Mouse (Mus musculus) 416B (cell line): ENCODE data around the gene Thbs2.

ENCODE experiments used
- DNase-seq: peaks from one replicate; pipeline ENCODE4 v3.0.0; 2011; ENCODE audit warnings: low read depth

Gene Thbs2

DNA sequence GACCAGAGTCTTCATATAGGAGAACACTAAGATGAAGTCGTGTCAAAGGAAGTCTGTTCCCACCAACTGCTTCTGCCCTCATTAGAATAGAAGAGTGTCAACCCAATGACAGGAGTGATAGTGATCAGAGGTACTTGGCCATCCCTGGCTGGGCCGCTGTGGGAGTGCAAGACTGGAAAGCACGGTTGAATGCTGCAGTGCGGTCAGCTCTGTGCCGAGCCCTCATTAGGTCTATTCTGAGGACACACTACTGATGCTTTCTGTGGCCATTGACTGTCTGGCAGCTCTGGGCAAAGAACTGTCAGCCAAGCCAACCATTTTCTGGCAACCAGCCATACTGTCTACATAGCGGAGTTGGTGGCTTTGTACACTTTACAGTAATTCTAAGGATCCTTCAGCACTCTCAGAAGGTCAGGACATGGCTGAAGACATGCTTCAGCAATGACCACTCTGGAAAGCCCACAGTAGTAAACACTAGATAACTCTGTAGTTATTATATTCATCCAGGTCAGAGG lies 2.3 kb upstream of the Thbs2 start:
- DNase-seq, result no peak

DNA sequence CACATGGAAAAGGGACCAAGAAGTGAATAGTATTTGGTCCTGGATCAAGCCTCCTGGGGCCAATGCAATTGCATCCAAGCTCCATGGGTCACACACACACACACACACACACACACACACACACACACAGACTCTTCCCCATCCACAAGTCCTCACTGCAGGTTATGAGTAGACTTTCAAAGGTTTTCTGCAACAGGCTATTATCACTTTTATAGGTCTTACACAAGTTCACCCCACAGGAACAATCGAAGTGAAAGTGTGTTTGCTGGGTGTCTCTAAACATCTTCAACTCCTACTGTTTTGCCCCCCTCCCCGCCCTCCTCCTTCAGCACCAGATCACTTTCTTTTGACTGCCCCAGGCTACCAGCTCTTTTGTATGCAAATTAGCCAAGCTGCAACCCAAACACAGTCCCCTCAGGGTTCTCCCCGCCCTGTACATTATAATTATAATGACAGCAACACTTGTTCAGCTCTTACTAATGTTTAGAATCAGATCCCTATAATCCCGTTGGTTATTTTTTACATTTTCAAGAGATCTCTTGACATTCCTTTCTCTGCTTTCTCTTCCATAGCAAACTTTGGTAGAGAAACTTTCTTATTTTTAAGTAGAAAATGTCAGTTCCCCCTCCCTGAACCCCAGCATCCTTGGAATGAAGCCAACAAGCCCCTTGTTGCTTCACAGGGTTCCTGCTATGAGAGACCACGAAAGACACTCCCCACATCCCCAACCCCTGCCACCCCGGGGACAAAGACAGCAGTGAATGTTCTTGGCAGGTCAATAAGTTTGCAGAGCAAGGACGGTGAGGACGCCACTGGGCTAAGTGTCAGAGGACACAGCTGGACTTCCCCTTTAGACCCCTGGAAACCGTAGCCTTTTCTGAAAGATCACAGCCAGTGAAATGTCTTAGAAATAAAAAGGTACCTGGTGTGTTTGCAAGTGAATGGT lies 714 bp downstream of the Thbs2 start:
- no peak for DNase-seq

DNA sequence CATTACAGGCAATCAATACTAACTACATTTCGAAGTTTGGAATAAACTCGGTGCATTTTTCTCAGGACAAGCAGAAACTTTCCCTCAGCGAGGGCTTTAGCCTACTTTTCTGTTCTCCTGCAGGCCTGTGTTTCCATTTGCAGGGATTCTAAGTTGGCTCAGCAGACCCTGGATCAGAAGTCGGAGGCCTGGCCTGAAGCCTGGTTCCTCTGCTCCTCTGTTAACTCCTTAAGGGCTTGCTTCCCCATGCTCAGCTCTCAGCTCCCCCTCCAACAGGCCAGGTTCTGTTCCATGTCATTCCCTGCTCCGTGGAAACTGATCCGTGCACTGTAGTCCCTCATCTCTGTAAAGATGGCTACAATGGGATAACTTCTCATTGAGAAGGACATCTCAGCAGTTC lies 2.1 kb downstream of the Thbs2 start:
- no peak for DNase-seq

DNA sequence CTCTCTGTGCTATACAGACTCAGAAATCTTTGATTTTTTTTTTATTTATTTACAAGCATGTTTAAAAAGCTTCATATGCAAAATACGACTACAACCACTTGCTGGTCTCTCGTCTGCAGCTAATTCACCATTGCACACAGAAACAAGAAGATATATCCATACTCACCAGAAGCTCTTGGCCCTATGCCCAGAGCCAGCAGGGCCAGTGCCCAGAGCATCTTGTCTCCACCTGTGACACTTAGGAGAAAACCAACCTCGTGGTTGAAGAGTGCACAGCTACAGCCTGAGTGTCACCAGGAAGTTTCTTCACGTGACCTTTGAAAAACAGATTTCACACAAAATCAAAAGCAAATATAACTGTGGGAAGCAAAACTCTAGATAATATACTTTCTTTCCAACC lies 2.8 kb downstream of the Thbs2 start:
- DNase-seq, result no peak

DNA sequence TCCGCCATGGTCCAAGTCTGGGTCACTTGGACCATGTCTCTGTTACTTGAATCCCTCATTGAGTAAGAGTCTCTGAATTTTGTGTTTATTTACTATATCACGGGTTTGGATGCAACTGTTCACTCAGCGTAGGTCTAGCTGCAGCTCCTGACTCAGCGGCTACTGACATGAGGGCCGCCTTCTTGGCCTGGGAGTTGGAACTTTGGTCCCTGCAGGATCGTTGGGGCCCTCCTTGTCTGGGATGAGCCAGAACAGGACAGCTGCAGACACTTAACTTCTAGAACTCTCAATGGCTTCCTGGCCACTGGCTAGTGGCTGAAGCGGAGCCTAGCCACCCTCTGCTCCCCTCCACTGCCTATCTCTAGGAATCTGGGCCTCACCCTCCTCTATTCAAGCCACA lies 11.2 kb downstream of the Thbs2 start:
- DNase-seq, result no peak

DNA sequence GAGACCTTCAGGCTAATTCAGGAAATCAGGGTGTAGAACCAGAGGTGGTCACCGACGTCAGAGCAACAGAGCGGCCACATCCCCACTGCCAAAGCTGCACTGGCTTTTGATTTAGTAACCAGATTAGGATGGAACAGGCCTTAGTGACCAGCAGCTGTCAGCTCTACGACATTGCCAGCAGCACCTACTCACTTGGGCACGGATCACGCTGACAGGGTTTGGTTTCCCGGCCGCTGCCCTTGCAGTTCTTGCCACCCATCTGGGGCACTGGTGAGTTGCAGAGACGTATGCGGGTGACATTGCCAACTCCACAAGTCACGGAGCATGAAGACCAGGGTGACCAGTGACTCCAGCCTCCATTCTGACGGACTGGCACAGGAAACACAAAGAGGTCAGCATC lies 13.0 kb downstream of the Thbs2 start:
- DNase-seq, result no peak

DNA sequence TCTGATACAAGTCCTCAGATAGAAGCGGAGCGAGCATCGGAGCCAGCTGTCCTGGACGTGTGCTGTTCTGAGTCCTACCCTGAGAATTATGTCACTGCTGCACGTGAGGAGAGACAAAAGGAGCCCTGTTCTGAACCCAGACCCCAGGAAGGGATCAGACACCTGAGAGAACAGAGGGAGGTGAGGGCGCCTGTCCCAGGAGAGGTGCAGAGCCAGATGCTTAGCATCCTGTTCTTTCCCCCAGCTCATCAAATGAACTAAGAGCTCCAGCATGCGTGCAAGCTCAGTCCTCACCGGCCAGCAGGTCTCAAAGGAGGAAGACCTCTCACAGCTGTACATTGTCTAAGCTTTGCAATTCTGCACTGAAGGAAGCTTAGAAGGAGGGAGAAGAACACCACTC lies 16.8 kb downstream of the Thbs2 start:
- DNase-seq, result no peak

DNA sequence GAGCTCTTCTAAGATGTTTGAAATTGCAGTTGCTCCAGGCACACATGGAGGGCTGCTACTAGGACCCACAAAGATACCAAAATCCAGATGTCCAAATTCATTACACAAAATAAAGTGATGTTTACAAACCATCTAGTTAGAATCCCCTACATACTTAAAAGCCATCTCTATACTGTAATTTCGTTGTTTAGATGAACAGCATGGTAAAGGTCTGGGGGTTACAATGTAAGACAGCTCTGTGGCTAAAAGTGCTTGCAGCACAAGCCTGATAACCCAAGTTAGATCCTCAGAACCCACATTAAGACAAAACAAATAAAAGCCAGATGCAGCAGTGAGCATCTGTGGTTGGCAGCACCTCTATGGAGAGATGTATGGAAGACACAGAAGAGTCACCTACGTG lies 18.5 kb downstream of the Thbs2 start:
- no peak for DNase-seq

DNA sequence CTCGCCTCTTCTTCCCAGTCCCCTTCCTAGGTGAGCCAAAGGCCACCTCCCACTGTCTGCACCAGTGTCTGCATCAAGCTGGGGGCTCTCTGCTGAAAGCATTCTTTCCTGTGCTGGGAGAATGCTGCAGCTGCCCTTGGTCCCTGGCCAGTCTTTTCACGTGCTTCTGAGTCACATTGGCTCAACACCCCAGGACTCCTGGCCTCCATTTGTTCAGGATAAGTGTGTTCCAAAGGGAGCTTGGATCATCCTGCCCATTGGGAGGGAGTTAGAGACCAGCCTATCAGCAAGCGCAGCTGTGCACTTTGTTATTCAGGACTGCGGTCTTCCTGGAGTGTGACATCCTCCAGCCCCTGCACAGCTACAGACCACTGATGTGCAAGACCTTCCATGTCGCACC lies 21.6 kb downstream of the Thbs2 start:
- no peak for DNase-seq

DNA sequence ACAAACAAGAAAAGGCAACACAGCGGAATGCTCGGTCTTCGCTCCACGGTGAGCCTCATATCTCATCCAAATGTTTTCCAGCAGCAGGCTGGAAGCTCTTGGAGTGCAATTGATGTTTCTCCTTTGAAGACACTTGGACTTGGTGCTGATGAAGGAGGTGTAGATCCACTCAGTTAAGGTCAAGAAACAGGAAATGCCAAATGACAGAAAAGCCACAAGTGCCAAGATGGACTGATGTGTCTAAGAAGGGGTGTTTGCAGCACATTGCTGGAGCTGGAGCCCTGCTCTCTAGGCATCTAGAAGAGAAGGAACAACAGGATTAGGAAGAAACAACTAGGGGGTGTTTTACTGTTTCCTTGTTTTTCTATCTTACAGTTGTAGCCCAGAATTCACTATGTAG lies 26.8 kb downstream of the Thbs2 start:
- no peak for DNase-seq

DNA sequence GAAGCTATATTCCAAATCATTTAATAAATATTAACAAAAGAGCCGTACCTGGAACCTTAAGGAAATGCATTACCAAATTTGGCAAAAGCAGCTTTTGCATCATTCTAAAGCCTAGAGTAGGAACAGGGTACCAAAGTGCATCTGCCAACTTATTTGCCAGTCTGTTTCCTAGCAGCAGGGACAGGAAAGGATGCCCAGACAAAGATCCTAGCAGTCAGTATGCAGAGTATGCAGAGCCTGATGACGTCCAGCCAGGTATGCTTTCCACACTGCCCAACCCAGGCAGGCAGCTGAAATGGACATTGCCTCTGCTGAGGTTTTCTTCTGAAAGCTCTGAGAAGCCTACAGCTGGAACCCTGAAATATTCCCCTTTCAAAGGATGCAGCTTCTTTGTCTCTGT lies 27.6 kb downstream of the Thbs2 start:
- no peak for DNase-seq

DNA sequence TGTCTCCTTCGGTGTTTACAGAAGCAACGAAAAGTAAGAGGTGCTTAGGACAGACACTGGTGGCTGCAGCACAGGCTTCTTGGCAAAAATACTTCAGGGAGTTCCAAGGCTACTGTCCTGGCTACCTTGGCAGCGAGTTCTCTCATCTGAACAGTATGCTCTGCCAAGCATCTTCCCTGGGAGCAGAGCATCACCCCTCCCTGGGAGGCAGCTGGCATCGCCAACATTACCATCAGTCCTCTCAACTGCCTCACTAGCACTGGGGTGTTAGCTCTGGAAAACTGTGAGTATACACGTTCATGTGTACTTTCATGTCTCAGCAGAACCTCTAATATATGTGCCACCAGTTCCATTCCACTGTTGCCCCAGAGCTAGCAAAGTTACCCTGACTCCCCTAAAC lies 30.7 kb downstream of the Thbs2 start:
- DNase-seq, result no peak

DNA sequence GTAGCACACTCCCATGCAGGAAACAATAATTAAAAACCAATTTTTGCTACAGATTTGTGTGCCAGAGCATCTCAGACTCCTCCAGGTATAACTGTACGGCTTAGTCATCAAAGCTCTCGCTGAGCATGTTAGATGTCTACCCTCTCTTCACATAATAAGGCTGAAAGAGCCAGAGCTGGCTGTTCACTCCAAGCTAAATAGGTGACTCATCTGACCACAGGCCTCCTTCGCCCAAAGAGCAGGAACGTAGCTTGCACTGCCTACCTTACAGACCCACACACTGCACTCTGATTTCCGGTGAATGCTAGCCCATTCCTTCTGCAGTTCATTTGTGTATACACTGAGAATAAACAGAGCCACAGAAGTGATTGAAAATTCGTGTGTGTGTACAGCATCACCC lies 31.6 kb downstream of the Thbs2 start:
- no peak for DNase-seq

DNA sequence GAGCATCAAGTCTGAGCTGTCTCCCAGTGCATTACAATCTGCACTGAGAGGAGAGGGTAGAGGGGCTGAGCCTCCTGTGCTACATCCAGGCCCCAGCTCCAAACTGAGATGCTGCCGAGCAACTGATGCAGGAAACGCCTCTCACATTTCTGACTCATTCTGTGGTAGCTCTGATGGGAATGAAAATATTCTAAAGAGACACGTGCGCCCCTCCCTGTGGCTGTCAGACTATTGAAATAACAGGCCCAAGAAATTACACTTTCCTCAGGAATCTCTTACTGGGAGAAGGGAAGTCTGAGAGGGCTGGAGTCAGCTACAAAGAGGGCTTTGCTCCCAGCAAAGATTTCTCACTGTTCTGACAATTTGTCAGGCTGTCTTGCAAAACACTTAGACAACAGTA lies 34.3 kb downstream of the Thbs2 start:
- no peak for DNase-seq

DNA sequence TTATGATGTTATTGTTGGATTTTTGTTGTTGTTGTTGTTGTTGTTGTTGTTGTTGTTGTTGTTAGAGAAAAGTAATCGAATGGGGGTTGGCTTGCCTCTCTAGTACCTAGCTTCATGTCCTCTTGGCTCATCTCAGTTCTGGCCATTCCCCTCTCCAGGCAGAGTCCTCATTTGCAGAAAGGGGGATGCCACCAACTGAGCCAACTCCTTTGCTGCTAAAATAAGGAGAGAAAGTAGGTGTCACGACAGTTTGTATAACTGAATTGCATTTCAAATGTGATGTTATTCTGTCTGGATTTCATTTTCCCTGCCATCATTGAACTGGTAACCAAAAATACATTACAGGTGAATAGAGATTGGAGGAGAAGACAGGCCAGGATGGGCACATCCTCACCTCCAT lies 35.9 kb downstream of the Thbs2 start:
- no peak for DNase-seq

DNA sequence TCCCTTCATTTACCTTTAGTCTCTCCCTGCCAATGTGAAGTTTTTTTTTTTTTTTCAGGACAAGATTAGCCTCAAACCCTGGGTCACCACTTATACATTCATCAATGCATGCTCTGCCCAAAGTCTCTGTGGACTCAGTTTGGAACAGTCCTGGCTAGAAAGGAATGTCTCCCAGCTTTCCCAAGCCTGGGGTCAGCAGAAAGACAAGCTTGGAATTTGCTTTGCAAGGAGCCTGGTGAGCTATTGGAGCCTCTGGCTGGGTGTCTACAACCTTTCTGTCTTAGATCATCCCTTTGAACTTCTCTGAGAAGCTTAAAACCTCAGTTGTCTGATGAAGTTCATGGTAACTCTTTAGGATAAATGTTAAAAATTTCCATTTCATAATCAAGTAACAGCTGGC lies 36.9 kb downstream of the Thbs2 start:
- no peak for DNase-seq

DNA sequence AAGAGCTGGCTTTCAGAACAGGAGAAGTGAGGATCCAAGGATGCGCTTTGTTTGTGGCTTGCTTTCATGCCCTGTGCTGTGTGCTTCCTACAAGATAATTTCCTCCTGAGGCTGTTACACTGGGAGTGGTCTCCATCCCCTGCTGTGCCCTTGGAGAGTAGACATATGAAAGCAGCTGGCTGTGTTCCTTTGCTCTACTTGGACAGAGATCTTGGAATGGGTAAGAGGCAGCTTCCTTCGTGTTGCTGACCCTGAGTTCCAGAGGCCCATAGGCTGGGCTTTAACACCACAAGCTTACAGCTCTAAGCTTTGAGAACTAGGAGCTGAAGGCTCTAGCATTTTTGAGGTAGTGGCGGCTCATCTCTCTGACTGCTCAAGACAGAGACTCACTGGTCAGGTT lies 39.1 kb downstream of the Thbs2 start:
- DNase-seq, result no peak

DNA sequence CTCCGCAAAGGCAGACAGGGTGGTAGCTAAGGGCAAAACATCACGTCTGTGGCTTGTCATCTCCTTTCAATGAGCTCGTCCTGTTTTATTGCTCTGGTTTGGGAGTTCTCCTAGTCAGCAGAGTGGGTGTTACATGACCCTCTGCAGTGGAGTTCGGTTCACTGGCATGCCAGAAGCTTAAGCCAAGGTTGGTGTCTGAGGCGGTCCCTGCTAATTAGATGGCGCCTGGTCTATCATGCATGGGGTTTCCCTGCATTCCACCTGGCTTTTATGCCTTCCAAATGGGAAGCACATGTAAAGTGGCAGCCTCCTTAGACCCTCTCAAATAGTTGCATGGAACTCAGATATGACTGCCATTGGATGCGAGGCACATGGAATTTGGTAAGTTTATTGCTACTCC lies 42.0 kb downstream of the Thbs2 start:
- DNase-seq, result no peak

DNA sequence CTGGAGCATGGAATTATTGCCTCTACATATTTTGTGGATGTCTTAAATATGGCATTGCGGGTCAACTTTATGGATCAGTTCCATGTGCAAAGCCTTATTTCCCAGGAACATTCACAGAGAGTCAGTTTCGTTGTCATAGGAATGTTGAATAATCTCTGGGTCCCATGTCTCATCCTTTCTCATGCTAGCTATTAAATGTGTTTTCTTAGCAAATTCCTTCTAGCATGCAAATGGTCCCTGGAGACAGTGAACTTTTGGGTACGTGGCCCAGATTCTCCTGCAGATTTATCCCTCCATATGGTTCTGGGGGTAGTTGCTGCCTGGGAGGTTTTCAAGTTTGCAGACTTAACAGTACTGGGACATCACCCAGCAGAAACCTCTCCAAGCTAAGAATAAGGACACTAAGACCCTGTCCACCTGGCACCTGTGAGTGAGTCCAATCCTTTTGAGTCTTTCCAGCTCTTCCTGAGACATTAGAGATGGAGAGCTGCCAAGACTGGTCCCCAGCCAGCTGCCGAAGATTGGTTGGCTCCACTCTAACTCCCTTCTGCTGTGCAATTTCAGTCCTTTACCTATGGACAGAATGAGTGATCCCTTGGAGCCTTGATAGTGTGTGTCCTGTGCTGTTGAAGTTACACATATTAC lies 45.9 kb downstream of the Thbs2 start:
- DNase-seq, result no peak

DNA sequence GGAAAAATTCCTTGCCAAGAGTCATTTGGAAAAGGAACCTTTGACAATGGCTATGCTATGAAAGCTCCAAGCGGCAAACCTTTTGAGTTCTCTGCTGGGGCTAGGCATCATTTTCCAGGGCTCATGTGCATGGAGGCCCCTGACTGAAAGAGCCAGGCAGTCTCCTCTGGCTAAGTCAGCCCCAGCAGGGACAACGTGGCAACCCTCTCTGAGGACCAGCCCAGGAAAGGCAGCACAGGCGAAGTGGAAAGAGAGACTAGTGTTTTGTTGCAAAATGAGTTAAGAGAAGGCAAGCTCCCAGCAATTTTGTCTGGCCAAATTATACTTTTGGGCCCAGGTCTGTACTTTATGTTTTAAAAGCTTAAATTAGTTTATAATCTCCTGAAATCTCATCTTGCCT lies 50.0 kb downstream of the Thbs2 start:
- DNase-seq, result no peak

DNA sequence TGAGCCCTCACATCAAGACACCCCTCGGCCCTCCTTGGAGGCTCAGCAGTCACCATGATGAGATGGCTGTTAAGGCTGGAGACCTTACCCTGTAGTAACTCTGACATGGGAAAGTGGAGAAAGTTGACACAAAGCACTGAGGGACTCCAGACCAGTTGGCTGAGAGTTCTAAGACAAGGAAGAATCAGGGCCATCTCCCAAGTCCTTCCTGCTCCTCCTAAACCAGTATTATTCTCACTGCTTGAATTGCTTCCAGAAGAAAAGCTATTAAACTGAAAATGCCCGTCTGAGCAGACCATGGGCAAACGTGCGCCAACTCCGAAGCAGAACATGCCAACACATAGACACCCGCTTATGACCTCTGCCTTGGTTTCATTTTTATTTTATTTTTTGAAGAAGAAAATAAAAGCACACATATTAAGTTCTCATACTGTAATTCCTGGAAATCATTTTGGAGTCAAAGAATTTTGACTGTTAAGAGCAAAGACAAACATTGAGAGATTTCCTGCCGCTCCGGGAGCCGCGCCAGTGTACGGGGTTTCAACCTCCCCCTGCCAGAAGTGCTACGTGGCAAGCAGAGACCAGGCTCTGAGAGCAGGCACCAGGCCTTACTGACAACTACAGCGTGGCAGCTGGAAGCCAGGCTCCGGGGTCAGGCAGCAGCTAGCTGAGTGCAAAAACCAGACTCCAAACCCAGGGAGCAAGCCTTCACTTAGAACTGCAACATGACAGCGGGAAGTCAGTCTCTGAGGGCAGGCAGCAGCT lies 53.5 kb downstream of the Thbs2 start:
- DNase-seq, result no peak

DNA sequence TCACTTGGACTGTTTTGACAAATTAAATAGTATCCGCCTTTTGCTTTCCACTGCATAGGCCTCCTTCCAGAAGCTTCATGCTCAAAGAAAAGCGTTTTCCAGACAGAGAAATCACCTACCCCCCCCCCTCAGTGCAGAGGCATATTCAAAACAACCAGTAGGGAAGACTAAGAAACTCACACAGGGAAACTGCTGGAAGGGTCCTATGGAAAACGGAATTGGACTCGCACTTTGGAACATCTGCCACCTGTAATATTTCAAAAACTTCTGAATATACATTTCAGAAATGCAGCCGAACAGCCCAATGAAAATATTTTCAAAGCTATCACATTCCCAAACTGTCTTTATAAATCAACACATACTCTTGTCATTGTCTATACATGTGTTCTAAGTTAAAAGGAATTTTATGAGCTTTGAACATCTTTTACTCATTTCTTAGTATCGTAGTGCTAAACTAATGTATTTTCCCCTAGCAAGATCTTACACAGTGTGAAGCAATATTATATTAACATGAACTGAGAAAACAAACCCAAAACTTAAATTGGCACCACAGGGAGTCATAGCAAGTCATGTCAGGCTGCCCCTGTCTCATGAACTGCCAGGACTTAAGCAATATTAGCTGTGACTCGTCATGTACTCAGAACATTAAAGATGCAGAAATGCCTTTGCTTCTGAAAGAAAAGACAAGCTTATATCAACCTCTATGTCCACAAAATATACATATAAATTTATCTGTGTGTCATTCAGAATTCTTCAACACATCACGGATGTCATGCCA lies 58.3 kb downstream of the Thbs2 start:
- no peak for DNase-seq
